Mouse (Mus musculus): ENCODE data around the gene Ehmt1. TPM values are rescaled to one million over a fixed set of nuclear protein-coding genes. Genes with fewer than 3 reads are reported as not detected.
A peak's percentile ranks its signal among the peaks of the same experiment; 100 is the strongest.

Gene Ehmt1
- 30.5 and 35.6 TPM in 2 replicates for polyA plus RNA-seq (2012; rRNA removed)

- no peaks in the 10 kb centered on the region for H3K27me3 ChIP-seq (replicated peaks; ENCODE audit: control insufficient read depth, insufficient read depth, low read length)
- no peak for TF ChIP-seq CTCF (conservative IDR thresholded peaks at IDR 0.05; ENCODE audit: insufficient read depth, insufficient read length, low read depth, low read length)
- no peak for TF ChIP-seq POLR2A (IDR thresholded peaks at IDR 0.05; ENCODE audit: low read depth, low read length)
- DNase-seq, result peak; percentile 97
- H3K4me1 ChIP-seq (ENCODE audit: control insufficient read depth, insufficient read depth, low read length), result peaks cover 4% of the 10 kb centered on the region; the same call in 1 of the 2 replicates
- WGBS, result under 1% methylated on average over 112 of the region's 112 CpGs
- H3K4me3 ChIP-seq (ENCODE audit: insufficient read depth, low read depth, low read length), result peak within 1 kb of the TSS; percentile 92
- H3K27ac ChIP-seq (ENCODE audit: insufficient read depth, low read depth, low read length), result peak within 1 kb of the TSS; percentile 85
- H3K36me3 ChIP-seq (ENCODE audit: control insufficient read depth, insufficient read depth, low read length), result no peaks in the 10 kb centered on the region
These were observed at the start of gene Ehmt1 for GRCm38 (mm10) chr2:24918930-24919838. TSS of gene Ehmt1 (minus strand) at chr2:24919614.

- no peaks in the 10 kb centered on the region for H3K27me3 ChIP-seq (replicated peaks; ENCODE audit: control insufficient read depth, insufficient read depth, low read length)
- TF ChIP-seq POLR2A (IDR thresholded peaks at IDR 0.05; ENCODE audit: low read depth, low read length) (no peak), CTCF (conservative IDR thresholded peaks at IDR 0.05; ENCODE audit: insufficient read depth, insufficient read length, low read depth, low read length) (peak; percentile 90)
- H3K36me3 ChIP-seq (ENCODE audit: control insufficient read depth, insufficient read depth, low read length), result no peaks in the 10 kb centered on the region
- peaks cover 6% of the 10 kb centered on the region; the same call in 1 of the 2 replicates for H3K4me1 ChIP-seq (ENCODE audit: control insufficient read depth, insufficient read depth, low read length)
- H3K27ac ChIP-seq (ENCODE audit: insufficient read depth, low read depth, low read length), result no peak within 1 kb of the TSS; the same call in 1 of the 2 replicates
- WGBS, result under 1% methylated on average over 28 of the region's 28 CpGs
- DNase-seq, result peak; percentile 87
- H3K4me3 ChIP-seq (ENCODE audit: insufficient read depth, low read depth, low read length), result peak within 1 kb of the TSS; percentile 88
These were observed 43.0 kb upstream of the Ehmt1 start, which contains the start of gene Dph7 for GRCm38 (mm10) chr2:24962304-24963000. TSS of gene Dph7 (plus strand) at chr2:24962400.

GRCm38 (mm10) chr2:24960910-24961309, 41.5 kb upstream of the Ehmt1 start:
- peaks cover 6% of the 10 kb centered on the region; the same call in 1 of the 2 replicates for H3K4me1 ChIP-seq (ENCODE audit: control insufficient read depth, insufficient read depth, low read length)
- no peak overlapping the region for H3K27ac ChIP-seq (ENCODE audit: insufficient read depth, low read depth, low read length)
- H3K27me3 ChIP-seq (replicated peaks; ENCODE audit: control insufficient read depth, insufficient read depth, low read length), result no peaks in the 10 kb centered on the region
- no peaks in the 10 kb centered on the region for H3K36me3 ChIP-seq (ENCODE audit: control insufficient read depth, insufficient read depth, low read length)
- TF ChIP-seq CTCF (conservative IDR thresholded peaks at IDR 0.05; ENCODE audit: insufficient read depth, insufficient read length, low read depth, low read length) (peak; percentile 76), POLR2A (IDR thresholded peaks at IDR 0.05; ENCODE audit: low read depth, low read length) (no peak)
- DNase-seq, result peak; percentile 71
- 15% methylated on average over 3 of the region's 3 CpGs for WGBS
- H3K4me3 ChIP-seq (ENCODE audit: insufficient read depth, low read depth, low read length), result no peak overlapping the region

- H3K4me1 ChIP-seq (ENCODE audit: control insufficient read depth, insufficient read depth, low read length), result peaks cover 3% of the 10 kb centered on the region; the same call in 1 of the 2 replicates
- DNase-seq, result no peak
- no peak overlapping the region for H3K27ac ChIP-seq (ENCODE audit: insufficient read depth, low read depth, low read length)
- H3K4me3 ChIP-seq (ENCODE audit: insufficient read depth, low read depth, low read length), result no peak overlapping the region
- H3K36me3 ChIP-seq (ENCODE audit: control insufficient read depth, insufficient read depth, low read length), result no peaks in the 10 kb centered on the region
- H3K27me3 ChIP-seq (replicated peaks; ENCODE audit: control insufficient read depth, insufficient read depth, low read length), result no peaks in the 10 kb centered on the region
- WGBS, result 88% methylated on average over 4 of the region's 4 CpGs
- TF ChIP-seq POLR2A (IDR thresholded peaks at IDR 0.05; ENCODE audit: low read depth, low read length) (no peak), CTCF (conservative IDR thresholded peaks at IDR 0.05; ENCODE audit: insufficient read depth, insufficient read length, low read depth, low read length) (no peak)
These were observed 33.2 kb upstream of the Ehmt1 start for GRCm38 (mm10) chr2:24952537-24953055.

GRCm38 (mm10) chr2:24950189-24950535, 30.7 kb upstream of the Ehmt1 start:
- peaks cover 3% of the 10 kb centered on the region; the same call in 1 of the 2 replicates for H3K4me1 ChIP-seq (ENCODE audit: control insufficient read depth, insufficient read depth, low read length)
- WGBS, result under 1% methylated on average over 31 of the region's 31 CpGs
- no peaks in the 10 kb centered on the region for H3K36me3 ChIP-seq (ENCODE audit: control insufficient read depth, insufficient read depth, low read length)
- no peak overlapping the region for H3K27ac ChIP-seq (ENCODE audit: insufficient read depth, low read depth, low read length)
- no peak for DNase-seq
- peak overlapping the region; percentile 78 for H3K4me3 ChIP-seq (ENCODE audit: insufficient read depth, low read depth, low read length)
- H3K27me3 ChIP-seq (replicated peaks; ENCODE audit: control insufficient read depth, insufficient read depth, low read length), result no peaks in the 10 kb centered on the region
- no peak for TF ChIP-seq CTCF (conservative IDR thresholded peaks at IDR 0.05; ENCODE audit: insufficient read depth, insufficient read length, low read depth, low read length)
- TF ChIP-seq POLR2A (IDR thresholded peaks at IDR 0.05; ENCODE audit: low read depth, low read length), result no peak

- no peaks in the 10 kb centered on the region for H3K36me3 ChIP-seq (ENCODE audit: control insufficient read depth, insufficient read depth, low read length)
- no peak for TF ChIP-seq POLR2A (IDR thresholded peaks at IDR 0.05; ENCODE audit: low read depth, low read length)
- TF ChIP-seq CTCF (conservative IDR thresholded peaks at IDR 0.05; ENCODE audit: insufficient read depth, insufficient read length, low read depth, low read length), result no peak
- under 1% methylated on average over 106 of the region's 108 CpGs for WGBS
- H3K27ac ChIP-seq (ENCODE audit: insufficient read depth, low read depth, low read length), result no peak within 1 kb of the TSS
- peaks cover 3% of the 10 kb centered on the region; the same call in 1 of the 2 replicates for H3K4me1 ChIP-seq (ENCODE audit: control insufficient read depth, insufficient read depth, low read length)
- peak within 1 kb of the TSS; percentile 78 for H3K4me3 ChIP-seq (ENCODE audit: insufficient read depth, low read depth, low read length)
- no peaks in the 10 kb centered on the region for H3K27me3 ChIP-seq (replicated peaks; ENCODE audit: control insufficient read depth, insufficient read depth, low read length)
- peak; percentile 99 for DNase-seq
These were observed 30.2 kb upstream of the Ehmt1 start, which contains the start of gene Zmynd19 for GRCm38 (mm10) chr2:24949421-24950188. TSS of gene Zmynd19 (plus strand) at chr2:24949792.

Measured in kidney, adult 2 months (tissue).